Mouse (Mus musculus) G1E-ER4 (cell line): ENCODE measurements around the gene C2cd5. TPM values are rescaled to one million over a fixed set of nuclear protein-coding genes. Genes with fewer than 3 reads are reported as not detected.

ENCODE experiments used
- GATA1 ChIP-seq: IDR thresholded peaks from one replicate; pipeline ENCODE4 v1.8.0; 2012; ENCODE audit warnings: low read length, inconsistent platforms
- polyA plus RNA-seq: library from polyadenylated mRNA; stranded (reverse); fragments of >175 nt; gene quantifications from 2 replicates; pipeline ENCODE4 v1.2.3, GENCODE M21; 2012

C2cd5 gene
- polyA plus RNA-seq: 10.2 and 19.0 TPM in 2 replicates

DNA sequence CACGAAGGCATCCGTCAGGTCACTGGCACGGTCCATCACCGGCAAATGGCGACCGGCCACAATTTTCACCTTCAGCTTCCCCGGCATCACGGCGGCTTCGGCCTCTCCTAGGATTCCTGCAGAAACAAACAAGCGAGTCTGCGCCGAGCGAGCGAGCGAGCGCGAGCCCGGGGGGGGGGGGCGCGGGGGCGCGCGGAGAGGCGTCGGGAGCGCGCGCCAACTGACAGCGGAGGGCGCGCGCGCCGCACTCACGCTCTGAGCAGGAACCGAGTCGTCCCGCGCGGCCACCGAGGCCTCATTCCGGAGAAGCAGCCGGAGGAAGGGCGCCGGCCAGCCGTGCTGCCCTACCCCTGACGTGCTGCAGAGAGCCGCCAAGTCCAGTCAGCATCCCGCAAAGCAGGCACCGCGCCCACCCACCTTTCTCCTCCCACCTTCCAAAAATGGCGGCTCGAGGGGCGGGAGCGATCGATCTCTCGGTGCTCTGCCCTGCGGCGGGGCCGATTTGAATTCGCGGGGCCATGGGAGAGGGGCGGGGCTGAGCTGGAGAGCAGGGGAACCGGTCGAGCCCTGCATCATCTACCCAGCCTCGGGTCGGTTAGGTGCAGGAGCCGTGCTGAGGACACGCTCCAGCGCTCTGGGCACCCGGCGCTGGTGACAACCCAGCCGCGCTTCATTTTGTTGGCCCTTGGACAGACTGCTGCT, at the start of gene C2cd5:
TSS of gene C2cd5 (minus strand) at position 461 of the 702 bp plus-strand sequence.
- no peak for TF ChIP-seq GATA1

- TF ChIP-seq GATA1: no peak
Measured at GRCm38 (mm10) chr6:143148868-143149267, 48.9 kb upstream of the C2cd5 start.

DNA sequence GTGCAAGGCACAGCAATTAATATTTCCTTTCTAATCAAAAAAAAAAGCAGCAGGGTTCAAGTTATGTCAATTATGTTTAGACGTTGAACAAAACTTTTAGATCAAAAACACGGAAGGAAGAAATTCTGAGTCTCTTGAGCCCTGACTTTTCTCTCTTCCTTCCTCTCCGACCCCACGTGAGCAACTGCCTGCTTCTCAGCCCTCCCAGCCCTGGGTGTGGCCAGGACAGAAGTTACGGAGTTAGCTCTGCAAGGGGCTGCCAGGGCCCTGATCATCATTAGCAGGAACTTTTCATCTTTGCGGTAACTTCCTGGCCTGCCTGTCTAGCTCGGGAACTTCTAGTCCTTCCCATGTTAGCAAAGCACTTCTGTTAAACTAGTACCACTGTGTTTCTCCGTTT, 46.8 kb upstream of the C2cd5 start:
- TF ChIP-seq GATA1: no peak

DNA sequence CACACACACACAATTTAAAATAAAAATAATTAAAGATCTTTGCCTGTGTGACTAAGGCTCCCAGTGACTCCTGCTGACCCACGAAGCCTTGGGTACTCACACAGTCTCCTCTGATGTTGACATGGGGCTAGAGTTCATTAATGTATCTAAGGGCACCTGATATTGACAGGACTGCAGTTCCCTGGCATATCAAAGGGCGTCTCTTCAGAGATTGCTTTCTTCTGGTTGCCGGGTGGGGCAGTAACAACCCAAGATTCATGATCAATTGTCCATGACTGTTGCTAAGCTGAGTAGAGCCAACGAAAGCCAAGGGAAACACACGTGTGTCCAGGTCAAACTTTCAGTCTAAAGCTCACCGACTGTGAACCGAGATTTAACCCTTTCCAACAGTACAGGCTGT, 45.1 kb upstream of the C2cd5 start:
- TF ChIP-seq GATA1: no peak

DNA sequence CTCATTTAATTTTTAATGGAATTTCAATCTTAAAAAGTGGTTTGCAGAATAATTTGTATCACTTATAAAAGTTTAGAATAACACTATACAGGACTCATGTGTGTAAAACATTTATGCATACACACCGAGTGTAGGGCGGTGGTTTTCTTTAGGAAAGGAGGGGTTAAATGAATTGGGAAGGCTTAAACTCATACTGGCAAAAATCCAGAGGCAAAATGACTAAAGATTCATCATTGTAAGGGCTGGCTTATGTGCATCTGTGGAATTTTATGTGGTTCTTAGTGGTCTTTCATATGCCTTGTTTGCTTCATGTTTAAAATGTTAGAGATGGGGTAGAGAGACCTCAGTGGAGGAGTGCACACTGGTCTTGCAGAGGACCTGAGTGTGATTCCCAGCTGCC, 44.6 kb upstream of the C2cd5 start:
- TF ChIP-seq GATA1: no peak

GRCm38 (mm10) chr6:143143775-143144273, 43.9 kb upstream of the C2cd5 start:
- no peak for TF ChIP-seq GATA1

DNA sequence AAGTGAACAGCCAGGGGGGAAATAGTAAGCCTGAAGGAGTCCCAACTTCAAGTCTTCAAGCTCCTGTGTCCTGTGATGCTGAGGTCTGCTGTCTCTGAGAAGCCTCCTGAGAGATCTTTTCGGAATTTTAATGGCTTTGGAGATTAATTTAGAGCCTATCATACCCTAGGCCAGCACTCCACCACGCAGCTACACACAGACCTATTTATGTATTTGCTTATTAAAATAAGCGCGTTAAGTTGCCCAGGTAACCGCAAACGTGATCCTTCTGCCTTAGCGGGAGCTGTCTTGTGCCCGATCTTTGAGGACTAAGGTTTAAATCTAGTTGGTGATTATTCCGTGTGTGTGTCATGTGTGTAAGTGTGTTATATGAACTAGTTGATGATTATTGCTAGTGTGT, 43.4 kb upstream of the C2cd5 start:
- TF ChIP-seq GATA1: no peak

DNA sequence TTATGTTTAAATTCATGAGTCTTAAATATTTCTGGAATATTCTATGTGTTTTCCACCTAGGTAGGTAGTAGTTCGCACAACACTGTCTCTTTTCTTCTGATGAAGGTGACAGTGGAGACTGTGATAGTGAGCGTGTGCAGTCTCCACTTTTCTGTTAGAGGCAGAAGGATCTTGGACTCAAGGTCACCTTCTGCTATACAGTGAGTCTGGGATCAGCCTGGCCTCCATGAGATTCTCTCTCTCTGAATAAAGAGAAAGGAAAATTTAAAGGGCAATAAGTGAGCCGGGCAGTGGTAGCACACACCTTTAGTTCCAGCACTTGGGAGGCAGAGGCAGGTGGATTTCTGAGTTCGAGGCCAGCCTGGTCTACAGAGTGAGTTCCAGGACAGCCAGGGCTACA, 42.9 kb upstream of the C2cd5 start:
- TF ChIP-seq GATA1: no peak

DNA sequence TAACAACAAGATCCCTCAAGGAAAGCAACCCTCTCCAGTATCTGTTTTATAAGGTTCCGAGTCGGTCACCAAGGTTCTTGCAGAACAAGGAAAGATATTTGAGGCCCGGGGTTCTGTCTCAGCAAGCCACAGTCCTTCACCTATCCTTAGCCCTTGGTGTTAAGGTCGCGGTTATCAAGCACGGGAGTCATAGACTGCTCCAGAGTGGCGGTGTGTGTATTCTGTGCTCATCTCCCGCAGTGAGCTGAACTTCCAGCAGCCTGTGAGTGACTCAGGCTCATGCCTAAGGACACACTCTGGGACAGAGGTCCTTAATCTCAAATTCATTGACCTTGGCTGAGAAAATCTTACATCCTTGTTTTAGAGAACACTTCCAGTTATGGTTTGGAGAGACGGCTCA, 40.9 kb upstream of the C2cd5 start:
- TF ChIP-seq GATA1: no peak

DNA sequence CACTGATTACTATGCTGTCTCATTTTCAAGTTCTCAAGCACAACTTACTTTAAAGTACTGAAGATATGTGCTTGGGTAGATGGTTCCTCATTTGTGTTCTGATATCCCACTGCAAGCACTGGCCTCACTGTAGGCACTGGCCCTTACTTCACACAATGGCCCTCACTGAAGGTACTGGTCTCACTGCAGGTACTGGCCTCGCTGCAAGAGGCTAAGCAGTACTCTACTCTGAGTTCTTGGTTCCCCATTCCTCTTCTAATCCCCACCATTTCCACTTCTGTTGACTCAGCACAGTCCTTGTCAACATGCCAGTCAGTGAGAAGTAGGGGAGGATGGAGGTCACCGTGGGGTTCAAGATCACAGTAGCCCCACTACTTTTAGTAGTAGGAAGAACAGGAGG, 39.5 kb upstream of the C2cd5 start:
- TF ChIP-seq GATA1: no peak

GRCm38 (mm10) chr6:143137341-143137740, 37.4 kb upstream of the C2cd5 start:
- TF ChIP-seq GATA1: no peak

- no peak for TF ChIP-seq GATA1
Measured at GRCm38 (mm10) chr6:143136688-143137087, 36.7 kb upstream of the C2cd5 start.

GRCm38 (mm10) chr6:143135097-143135496, 35.2 kb upstream of the C2cd5 start:
- TF ChIP-seq GATA1: no peak

- TF ChIP-seq GATA1: no peak
Measured at GRCm38 (mm10) chr6:143133150-143133549, 33.2 kb upstream of the C2cd5 start.

DNA sequence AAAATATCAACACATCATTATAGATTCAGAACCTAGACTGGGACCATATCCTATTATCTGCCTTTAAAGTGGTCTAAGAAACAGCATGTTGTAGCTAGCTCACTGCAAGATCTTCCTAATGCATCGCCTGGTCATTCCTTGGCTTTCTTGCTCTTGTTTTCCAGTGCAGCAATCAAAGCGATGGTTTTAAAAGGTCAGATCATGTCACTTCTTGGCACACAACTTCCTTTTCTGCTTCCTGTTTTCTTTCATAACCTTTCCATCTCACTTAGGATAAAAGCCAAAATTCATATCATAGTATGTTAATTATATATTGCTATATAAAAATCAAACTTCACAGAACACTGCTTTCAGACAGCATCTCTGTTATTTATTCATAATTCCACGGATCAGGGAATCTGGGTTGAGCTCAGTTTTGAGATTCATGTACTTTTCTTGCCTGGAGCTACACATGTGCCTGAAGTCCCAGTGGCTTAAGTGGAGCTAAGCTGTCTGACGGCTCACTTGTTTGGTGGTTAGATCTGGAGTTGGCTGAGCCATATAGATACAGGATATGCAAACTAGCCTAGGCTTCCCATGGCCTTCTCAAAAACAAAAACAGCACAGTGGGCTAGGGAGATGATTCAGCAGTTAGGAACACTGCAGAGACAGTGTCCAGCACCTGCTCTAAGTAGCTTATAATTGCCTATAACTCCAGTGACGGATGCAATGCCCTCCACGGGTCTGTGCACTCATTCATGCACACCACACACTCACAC, 32.1 kb upstream of the C2cd5 start:
- no peak for TF ChIP-seq GATA1

DNA sequence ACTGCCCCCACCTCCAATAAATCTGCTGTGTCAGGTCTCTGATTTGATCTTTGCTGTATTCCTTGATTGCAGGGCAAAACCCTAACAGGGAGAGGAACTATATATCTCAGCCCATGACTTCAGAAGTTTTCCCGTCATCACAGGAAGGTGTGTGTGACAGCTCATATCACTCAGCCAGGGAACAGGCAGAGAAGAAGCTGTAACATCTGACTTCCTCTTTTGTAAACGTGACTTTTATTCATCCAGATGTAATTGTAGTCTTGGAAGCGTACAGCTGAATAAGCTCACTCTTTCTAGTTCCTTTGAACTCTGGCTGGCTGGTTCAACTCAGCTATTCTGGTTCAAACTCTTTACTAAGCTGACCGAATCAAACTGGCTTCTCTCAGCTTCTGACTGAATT, 30.5 kb upstream of the C2cd5 start:
- TF ChIP-seq GATA1: no peak

GRCm38 (mm10) chr6:143129952-143130351, 30.0 kb upstream of the C2cd5 start:
- no peak for TF ChIP-seq GATA1
